Mouse (Mus musculus) C2C12 (cell line): Measurements from ENCODE around the gene Neu4.

ENCODE experiments used
- MAX ChIP-seq: IDR thresholded peaks from one replicate; pipeline ENCODE4 v1.6.1; 2011; ENCODE audit warnings: mild to moderate bottlenecking, control low read depth
- USF1 ChIP-seq: IDR thresholded peaks from one replicate; pipeline ENCODE4 v1.6.1; 2011; ENCODE audit warnings: low read depth, mild to moderate bottlenecking, control low read depth, moderate library complexity

DNA sequence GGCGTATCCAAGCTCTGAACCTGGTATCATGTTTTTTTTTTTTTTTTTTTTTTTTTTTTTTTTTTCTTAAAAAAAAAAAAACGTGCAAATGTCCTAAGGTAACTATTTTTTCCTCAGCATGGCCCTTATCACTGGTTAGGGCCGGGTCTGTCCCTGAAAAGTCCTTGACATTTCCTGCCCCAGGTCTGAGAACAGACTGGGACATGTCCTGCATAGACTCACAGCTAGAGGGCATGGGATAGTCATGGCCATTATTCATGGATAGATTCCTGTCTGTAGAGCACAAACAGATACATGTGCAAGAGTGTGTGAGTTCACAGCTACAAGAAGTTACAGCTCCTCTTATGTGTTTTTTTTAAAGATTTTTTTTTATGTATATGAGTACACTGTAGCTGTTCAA is 31.5 kb upstream of the Neu4 start:
- TF ChIP-seq USF1 (no peak), MAX (no peak)
